Mouse (Mus musculus) bone marrow, adult 2 months (tissue): ENCODE measurements around the gene Mthfr.

Experiments used
- CTCF ChIP-seq: fragments of 200-500 bp; IDR thresholded peaks from 2 replicates; pipeline ENCODE4 v1.5.1; 2011; ENCODE audit warnings: low read length, control low read depth; ENCODE audit not compliant: control insufficient read depth, insufficient read depth
- POLR2A ChIP-seq: fragments of 200-500 bp; IDR thresholded peaks from 2 replicates; pipeline ENCODE4 v1.6.1; 2011; ENCODE audit warnings: low read depth, mild to moderate bottlenecking, control low read depth, low read length, borderline replicate concordance; ENCODE audit not compliant: control insufficient read depth

DNA sequence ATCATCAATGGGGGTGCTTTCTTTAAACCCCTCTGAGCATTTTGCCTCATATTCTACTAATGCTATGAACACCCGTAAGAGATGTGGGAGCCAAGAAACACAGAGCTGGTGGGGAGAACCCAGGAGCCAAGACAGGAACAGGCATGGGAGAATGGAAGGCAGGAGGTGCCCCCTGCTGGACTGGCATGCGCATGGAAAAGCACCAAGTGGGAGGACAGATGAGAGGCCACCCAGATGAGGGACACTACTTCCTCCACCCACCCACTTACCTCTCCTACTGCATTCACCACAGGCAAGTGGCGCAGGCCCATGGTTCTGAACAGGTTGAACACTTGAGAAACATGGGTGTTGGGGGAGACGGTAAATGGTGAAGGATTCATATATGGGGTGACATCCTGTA, 30.5 kb upstream of the Mthfr start:
- TF ChIP-seq CTCF, result peak; percentile 44; the same call in 1 of the 2 replicates
- TF ChIP-seq POLR2A, result no peak
